Mouse (Mus musculus) limb, embryonic 11.5 days (tissue): Measurements from ENCODE around the gene Mmp19. TPM values are rescaled to one million over a fixed set of nuclear protein-coding genes. Genes with fewer than 3 reads are reported as not detected.

Experiments used
- ATAC-seq: fragments of 200-750 bp; cut with Nextera tagmentation; 2 replicates; pipeline ENCODE4 v1.8.0; 2017; ENCODE audit warnings: low read depth; ENCODE audit not compliant: insufficient number of reproducible peaks, low FRiP score, low TSS enrichment
- DNase-seq: peaks from one replicate; pipeline ENCODE4 v3.0.0-alpha.2; 2015; ENCODE audit warnings: low spot score
- H3K27ac ChIP-seq: fragments of 300-500 bp; sonication (generic); replicated peaks from 2 replicates; pipeline ENCODE4 v1.5.1; 2014; ENCODE audit warnings: low read depth, mild to moderate bottlenecking, low read length
- H3K27me3 ChIP-seq: fragments of 300-500 bp; sonication (generic); 2 replicates; pipeline ENCODE4 v1.6.1; 2014; ENCODE audit warnings: mild to moderate bottlenecking, low read length, mixed read lengths; ENCODE audit not compliant: control insufficient read depth, insufficient read depth
- H3K36me3 ChIP-seq: fragments of 300-500 bp; sonication (generic); 2 replicates; pipeline ENCODE4 v1.6.1; 2014; ENCODE audit warnings: mild to moderate bottlenecking, low read length, moderate library complexity, mixed read lengths; ENCODE audit not compliant: control insufficient read depth, insufficient read depth
- H3K4me1 ChIP-seq: fragments of 300-500 bp; sonication (generic); 2 replicates; pipeline ENCODE4 v1.6.1; 2014; ENCODE audit warnings: low read length, mixed read lengths; ENCODE audit not compliant: control insufficient read depth, insufficient read depth
- H3K4me2 ChIP-seq: fragments of 300-500 bp; sonication (generic); 2 replicates; pipeline ENCODE4 v1.6.1; 2014; ENCODE audit warnings: low read depth, mild to moderate bottlenecking, moderate library complexity; ENCODE audit not compliant: severe bottlenecking
- H3K4me3 ChIP-seq: fragments of 300-500 bp; sonication (generic); 2 replicates; pipeline ENCODE4 v1.5.1; 2014; ENCODE audit warnings: low read depth, low read length
- H3K9ac ChIP-seq: fragments of 300-500 bp; sonication (generic); 2 replicates; pipeline ENCODE4 v1.6.1; 2014; ENCODE audit warnings: mild to moderate bottlenecking, low read length
- H3K9me3 ChIP-seq: fragments of 300-500 bp; sonication (generic); 2 replicates; pipeline ENCODE4 v1.6.1; 2016; ENCODE audit warnings: low read length; ENCODE audit not compliant: control insufficient read depth
- WGBS: fragments of 180-500 bp; shearing (Covaris S2); extraction: QIAGEN DNeasy Blood & Tissue Kit; methylation state at CpG from one replicate; pipeline ENCODE4 v1.1.7; 2014; 5-methylcytosine and 5-hydroxymethylcytosine counted together
- polyA plus RNA-seq: library from polyadenylated mRNA; unstranded; fragments of >200 nt; fragmentation: Nextera tagmentation; extraction: Ambion mirVana; gene quantifications from 2 replicates; pipeline ENCODE4 v1.2.1, GENCODE M21; 2014

Mmp19 gene
- polyA plus RNA-seq, 1 experiment from 2014 or later, result 0.55 TPM

- Histone ChIP-seq H3K36me3 (no peaks in the 10 kb centered on the region), H3K9ac (no peak overlapping the region), H3K27me3 (no peaks in the 10 kb centered on the region), H3K4me3 (no peak overlapping the region), H3K27ac (no peak overlapping the region), H3K4me1 (no peaks in the 10 kb centered on the region), H3K4me2 (no peak overlapping the region), H3K9me3 (no peaks in the 10 kb centered on the region)
- ATAC-seq (no peak), DNase-seq (no peak)
Observed at GRCm38 (mm10) chr10:128792041-128792440, 1.3 kb downstream of the Mmp19 start.

- no peak for DNase-seq
- no peaks in the 10 kb centered on the region for H3K9me3 ChIP-seq
- H3K27me3 ChIP-seq, result no peaks in the 10 kb centered on the region
- H3K4me3 ChIP-seq, result no peak overlapping the region
- no peak for ATAC-seq
- 92% methylated on average over 1 of the region's 1 CpGs for WGBS
- H3K9ac ChIP-seq, result no peak overlapping the region
- H3K27ac ChIP-seq, result no peak overlapping the region
- H3K4me2 ChIP-seq, result no peak overlapping the region
- no peaks in the 10 kb centered on the region for H3K36me3 ChIP-seq
- H3K4me1 ChIP-seq, result no peaks in the 10 kb centered on the region
Observed at GRCm38 (mm10) chr10:128793258-128793657, 2.5 kb downstream of the Mmp19 start.

- ATAC-seq, result no peak
- Histone ChIP-seq H3K4me3 (no peak overlapping the region), H3K27ac (no peak overlapping the region), H3K9ac (no peak overlapping the region), H3K4me2 (no peak overlapping the region), H3K4me1 (no peaks in the 10 kb centered on the region), H3K27me3 (no peaks in the 10 kb centered on the region), H3K36me3 (no peaks in the 10 kb centered on the region), H3K9me3 (no peaks in the 10 kb centered on the region)
- DNase-seq, result no peak
- WGBS, result 94% methylated on average over 5 of the region's 5 CpGs
Observed at GRCm38 (mm10) chr10:128794391-128794790, 3.7 kb downstream of the Mmp19 start.

- ATAC-seq (no peak), DNase-seq (no peak)
- Histone ChIP-seq H3K27ac (no peak overlapping the region), H3K4me3 (no peak overlapping the region), H3K36me3 (peaks cover 4% of the 10 kb centered on the region; the same call in 1 of the 2 replicates), H3K9ac (no peak overlapping the region), H3K27me3 (no peaks in the 10 kb centered on the region), H3K4me2 (no peak overlapping the region), H3K4me1 (no peaks in the 10 kb centered on the region), H3K9me3 (no peaks in the 10 kb centered on the region)
- 95% methylated on average over 3 of the region's 3 CpGs for WGBS
Observed at GRCm38 (mm10) chr10:128795581-128795980, 4.9 kb downstream of the Mmp19 start.

- peaks cover 10% of the 10 kb centered on the region; the same call in 1 of the 2 replicates for H3K4me1 ChIP-seq
- no peaks in the 10 kb centered on the region for H3K9me3 ChIP-seq
- no peak overlapping the region for H3K4me3 ChIP-seq
- no peak overlapping the region for H3K27ac ChIP-seq
- H3K4me2 ChIP-seq, result no peak overlapping the region
- ATAC-seq (no peak), DNase-seq (no peak)
- 90% methylated on average over 8 of the region's 8 CpGs for WGBS
- H3K27me3 ChIP-seq, result no peaks in the 10 kb centered on the region
- no peak overlapping the region for H3K9ac ChIP-seq
- peaks cover 4% of the 10 kb centered on the region; the same call in 1 of the 2 replicates for H3K36me3 ChIP-seq
Observed at GRCm38 (mm10) chr10:128798676-128799075, 8.0 kb downstream of the Mmp19 start.

- no peak overlapping the region for H3K27ac ChIP-seq
- H3K4me3 ChIP-seq, result no peak overlapping the region
- no peak overlapping the region for H3K9ac ChIP-seq
- no peaks in the 10 kb centered on the region for H3K27me3 ChIP-seq
- H3K9me3 ChIP-seq, result no peaks in the 10 kb centered on the region
- peaks cover 17% of the 10 kb centered on the region for H3K4me1 ChIP-seq
- WGBS, result 90% methylated on average over 16 of the region's 16 CpGs
- ATAC-seq (no peak), DNase-seq (no peak)
- no peak overlapping the region for H3K4me2 ChIP-seq
- peaks cover 6% of the 10 kb centered on the region; the same call in 1 of the 2 replicates for H3K36me3 ChIP-seq
Observed at GRCm38 (mm10) chr10:128801981-128802495, 11.3 kb downstream of the Mmp19 start.

- no peak for DNase-seq
- WGBS, result 67% methylated on average over 4 of the region's 4 CpGs
- Histone ChIP-seq H3K4me3 (no peak overlapping the region; the same call in 1 of the 2 replicates), H3K36me3 (peaks cover 6% of the 10 kb centered on the region; the same call in 1 of the 2 replicates), H3K4me1 (peaks cover 20% of the 10 kb centered on the region), H3K9me3 (no peaks in the 10 kb centered on the region), H3K9ac (peak overlapping the region; percentile 86; the same call in 1 of the 2 replicates), H3K4me2 (peak overlapping the region; percentile 69; the same call in 1 of the 2 replicates), H3K27me3 (no peaks in the 10 kb centered on the region), H3K27ac (no peak overlapping the region)
- ATAC-seq, result no peak
Observed at GRCm38 (mm10) chr10:128802956-128803355, 12.2 kb downstream of the Mmp19 start.

- no peak for DNase-seq
- Histone ChIP-seq H3K9me3 (no peaks in the 10 kb centered on the region), H3K4me3 (peak overlapping the region; percentile 81), H3K27ac (peak overlapping the region; percentile 96; the same call in 1 of the 2 replicates), H3K4me1 (peaks cover 20% of the 10 kb centered on the region), H3K36me3 (peaks cover 6% of the 10 kb centered on the region; the same call in 1 of the 2 replicates), H3K27me3 (no peaks in the 10 kb centered on the region), H3K4me2 (peak overlapping the region; percentile 69), H3K9ac (peak overlapping the region; percentile 86)
- ATAC-seq, result no peak
- 16% methylated on average over 6 of the region's 6 CpGs for WGBS
Observed at GRCm38 (mm10) chr10:128803361-128803760, 12.7 kb downstream of the Mmp19 start.
